Mouse (Mus musculus) layer of hippocampus, adult 8-10 months (tissue): ENCODE results near the gene Slc25a13. TPM values are rescaled to one million over a fixed set of nuclear protein-coding genes. Genes with fewer than 3 reads are reported as not detected.

Experiments used
- DNase-seq, 2 experiments: peaks; one replicate each; pipeline ENCODE4 v3.0.0; 2022; ENCODE audit warnings: low spot score in 2 of 2
- total RNA-seq, 4 experiments: library from RNA; stranded (reverse); gene quantifications; 2 replicates each; pipeline ENCODE4 v1.2.4; 2022

Slc25a13 gene
- total RNA-seq = 1 to 10 TPM; 3.3 to 6.7 (median 4.3) TPM

- no peak for DNase-seq
Observed at GRCm38 (mm10) chr6:6216507-6217285, at the start of gene Slc25a13. TSS of gene Slc25a13 (minus strand) at chr6:6217173.

- no peak for DNase-seq
Observed at GRCm38 (mm10) chr6:6265761-6266160, 48.8 kb upstream of the Slc25a13 start.

- no peak for DNase-seq
Observed at GRCm38 (mm10) chr6:6263293-6263911, 46.4 kb upstream of the Slc25a13 start.

- DNase-seq = no peak
Observed at GRCm38 (mm10) chr6:6260917-6261316, 43.9 kb upstream of the Slc25a13 start.

- no peak for DNase-seq
Observed at GRCm38 (mm10) chr6:6248500-6248899, 31.5 kb upstream of the Slc25a13 start.

- DNase-seq = no peak
Observed at GRCm38 (mm10) chr6:6243828-6244227, 26.9 kb upstream of the Slc25a13 start.

GRCm38 (mm10) chr6:6242114-6242513 is 25.1 kb upstream of the Slc25a13 start:
- peak in 1 of 2 experiments; percentile 19 for DNase-seq

GRCm38 (mm10) chr6:6236788-6237298 is 19.9 kb upstream of the Slc25a13 start:
- no peak for DNase-seq

- DNase-seq = no peak
Observed at GRCm38 (mm10) chr6:6230262-6230661, 13.3 kb upstream of the Slc25a13 start.

GRCm38 (mm10) chr6:6222721-6223120 is 5.7 kb upstream of the Slc25a13 start:
- DNase-seq = no peak

- DNase-seq = no peak
Observed at GRCm38 (mm10) chr6:6220574-6220973, 3.6 kb upstream of the Slc25a13 start.

- DNase-seq = no peak
Observed at GRCm38 (mm10) chr6:6219661-6220370, 2.8 kb upstream of the Slc25a13 start.

GRCm38 (mm10) chr6:6217286-6217625 is 283 bp upstream of the Slc25a13 start:
- no peak for DNase-seq

GRCm38 (mm10) chr6:6216120-6216506 is 860 bp downstream of the Slc25a13 start:
- DNase-seq = no peak

GRCm38 (mm10) chr6:6212360-6213310 is 4.3 kb downstream of the Slc25a13 start:
- DNase-seq = no peak

GRCm38 (mm10) chr6:6211958-6212357 is 5.0 kb downstream of the Slc25a13 start:
- no peak for DNase-seq

GRCm38 (mm10) chr6:6210637-6211036 is 6.3 kb downstream of the Slc25a13 start:
- no peak for DNase-seq

GRCm38 (mm10) chr6:6208351-6209059 is 8.5 kb downstream of the Slc25a13 start:
- DNase-seq = no peak

- DNase-seq = no peak
Observed at GRCm38 (mm10) chr6:6207836-6208235, 9.1 kb downstream of the Slc25a13 start.

- DNase-seq = no peak
Observed at GRCm38 (mm10) chr6:6207395-6207794, 9.6 kb downstream of the Slc25a13 start.
